Mouse (Mus musculus) neutrophil, adult 65 days (primary cell): ENCODE results near the gene Sarm1. TPM values are rescaled to one million over a fixed set of nuclear protein-coding genes. Genes with fewer than 3 reads are reported as not detected.

Experiments used
- total RNA-seq: library from RNA; stranded (reverse); gene quantifications from 2 replicates; pipeline ENCODE4 v1.2.4, GENCODE M21; 2023

Sarm1 gene
- 0.09 and 0.60 TPM in 2 replicates for total RNA-seq

DNA sequence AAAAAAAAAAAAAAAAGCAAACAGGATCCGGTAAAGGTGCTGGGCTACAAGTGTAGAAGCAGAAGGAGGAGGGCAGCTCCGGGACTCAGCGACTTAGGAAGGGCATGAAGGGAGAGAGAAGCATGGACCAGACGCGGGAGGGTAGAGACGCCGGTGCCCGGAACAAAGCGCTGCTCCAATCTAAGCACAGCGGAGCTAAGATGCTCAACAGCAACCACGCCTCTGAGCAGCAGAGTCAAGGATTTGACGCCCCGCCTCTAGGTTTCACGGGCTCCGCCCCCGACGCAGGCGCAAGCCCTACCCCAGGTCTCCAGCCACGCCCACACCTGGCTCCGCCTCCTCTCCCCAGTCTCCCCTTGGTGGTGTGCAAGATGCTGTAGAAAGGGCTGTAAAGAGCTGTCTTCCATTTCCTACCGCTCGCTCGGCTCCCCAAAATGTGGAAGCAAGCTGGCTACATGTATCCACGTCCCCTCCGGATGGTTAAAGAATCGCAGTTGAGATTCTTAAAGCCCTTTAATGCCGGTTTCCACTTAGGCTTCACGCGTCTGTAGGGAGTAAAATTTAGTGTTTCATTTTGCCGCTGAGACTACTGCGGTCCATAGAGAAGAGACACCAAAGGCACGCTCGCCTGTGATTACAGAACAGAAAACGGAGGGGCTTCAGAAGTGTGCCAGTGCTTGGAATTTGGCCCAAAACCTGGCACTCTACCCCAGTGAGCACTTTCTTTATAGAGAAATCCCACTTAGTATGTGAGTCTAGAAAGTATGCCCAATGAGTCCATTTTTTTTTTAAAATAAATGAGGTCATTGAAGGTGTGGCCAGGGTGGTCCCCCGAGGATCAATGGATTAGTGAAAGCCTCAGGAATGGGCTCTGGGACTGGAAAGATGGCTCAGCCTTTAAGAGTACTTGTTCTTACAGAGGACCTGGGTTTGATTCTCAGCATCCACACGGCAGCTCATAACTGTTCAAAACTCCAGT lies at the start of gene Sarm1:
Gene Sarm1 (minus strand): TSS at position 211 of the 979 bp plus-strand sequence.

DNA sequence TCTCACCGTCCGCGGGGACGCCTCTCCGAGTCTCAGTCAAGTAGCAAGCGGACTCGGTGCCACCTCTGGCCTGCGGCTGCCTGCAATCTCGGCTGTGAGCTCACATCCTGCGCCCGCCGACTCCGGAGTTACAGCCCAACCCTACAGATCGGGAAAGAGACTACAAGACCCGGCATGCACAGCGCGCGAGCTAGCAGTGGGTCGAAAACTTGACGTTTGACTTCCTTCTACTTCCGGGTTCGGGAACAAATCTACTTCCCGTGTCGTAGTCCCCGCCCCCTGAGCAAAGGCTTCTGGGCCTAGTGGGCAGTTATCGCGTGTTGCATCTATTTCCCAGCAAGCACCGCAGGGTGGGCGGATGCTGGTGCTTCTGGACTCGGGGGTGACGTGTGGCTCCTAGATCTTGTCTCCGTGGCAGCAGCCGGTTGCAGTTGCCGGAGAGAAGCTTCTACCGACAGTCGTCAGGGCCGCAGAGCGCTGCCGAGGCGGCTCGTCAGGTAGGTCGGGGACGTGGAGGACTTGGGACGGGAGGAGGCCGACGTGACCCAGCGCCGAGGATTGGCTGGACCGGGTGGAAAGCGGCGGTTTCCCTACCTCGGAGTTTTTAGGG lies 38.6 kb upstream of the Sarm1 start, which contains the start of the genes Tnfaip1 and Ift20:
Gene Tnfaip1 (minus strand): TSS at position 253 of the 610 bp plus-strand sequence.
Gene Ift20 (plus strand): TSS at position 282 of the 610 bp plus-strand sequence.

GRCm38 (mm10) chr11:78512025-78512957 lies 14.7 kb upstream of the Sarm1 start, which contains the start of the genes Tmem199 and Poldip2:
Tmem199 (minus strand) TSS chr11:78512172.
Poldip2 (plus strand) TSS chr11:78512193.

GRCm38 (mm10) chr11:78502909-78503650 lies 5.5 kb upstream of the Sarm1 start, which contains the start of gene Sebox:
Sebox (plus strand) TSS chr11:78503447.

DNA sequence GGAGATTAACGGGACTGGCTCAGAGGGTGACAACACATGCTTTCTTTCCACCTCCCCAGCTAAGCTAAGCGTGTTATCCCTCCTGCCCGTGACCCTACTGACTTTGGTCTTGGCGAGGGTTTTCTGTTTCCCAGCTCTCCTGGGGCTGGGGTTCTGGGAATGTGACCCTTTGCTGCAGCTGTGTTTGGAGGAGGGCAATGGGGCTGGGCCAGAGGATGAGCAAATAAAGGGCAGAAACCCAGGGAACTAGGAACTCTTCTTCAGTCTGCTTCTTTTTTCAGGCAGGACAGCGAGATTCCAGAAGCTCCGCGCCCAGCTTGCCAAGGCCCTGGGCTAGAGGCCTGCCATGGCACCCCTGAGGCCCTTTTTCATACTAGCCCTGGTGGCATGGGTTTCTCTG lies 1.4 kb upstream of the Sarm1 start, which contains the start of gene Vtn:
Gene Vtn (plus strand): TSS at position 88 of the 400 bp plus-strand sequence.

GRCm38 (mm10) chr11:78465568-78466180 lies 31.9 kb downstream of the Sarm1 start, which contains the start of gene Slc46a1:
Slc46a1 (plus strand) TSS chr11:78465697.

Other genes with a start within 250 kb of the Sarm1 start
- 45.5 and 59.1 TPM in 2 replicates for gene 2610507B11Rik, start 236.0 kb downstream of the Sarm1 start, total RNA-seq
- gene BC030499, start 206.9 kb downstream of the Sarm1 start, total RNA-seq: not detected in 2 replicates
- 61.2 and 103 TPM in 2 replicates for gene Spag5, start 196.2 kb downstream of the Sarm1 start, total RNA-seq
- 2.1 and 2.5 TPM in 2 replicates for gene Aldoc, start 174.8 kb downstream of the Sarm1 start, total RNA-seq
- gene Pigs, start 169.3 kb downstream of the Sarm1 start, total RNA-seq: 34.3 and 40.8 TPM in 2 replicates
- 115 and 123 TPM in 2 replicates for gene Unc119, start 154.3 kb downstream of the Sarm1 start, total RNA-seq
- gene Foxn1, start 111.2 kb downstream of the Sarm1 start, total RNA-seq: not detected in 2 replicates
- not detected in 2 replicates for gene Slc13a2, start 75.5 kb downstream of the Sarm1 start, total RNA-seq
- gene Slc46a1, start 32.1 kb downstream of the Sarm1 start, total RNA-seq: 0.47 and 0.86 TPM in 2 replicates
- gene Vtn, start 1.3 kb upstream of the Sarm1 start, total RNA-seq: not detected in 2 replicates
- gene Sebox, start 5.7 kb upstream of the Sarm1 start, total RNA-seq: not detected in 2 replicates
- 12.7 and 18.9 TPM in 2 replicates for gene Tmem199, start 14.4 kb upstream of the Sarm1 start, total RNA-seq
- 14.5 and 18.5 TPM in 2 replicates for gene Poldip2, start 14.4 kb upstream of the Sarm1 start, total RNA-seq
- gene Tnfaip1, start 38.6 kb upstream of the Sarm1 start, total RNA-seq: 6.4 and 8.4 TPM in 2 replicates
- 24.9 and 28.1 TPM in 2 replicates for gene Ift20, start 38.6 kb upstream of the Sarm1 start, total RNA-seq
- gene Tmem97, start 53.0 kb upstream of the Sarm1 start, total RNA-seq: 7.9 and 9.4 TPM in 2 replicates
- gene Nlk, start 199.6 kb upstream of the Sarm1 start, total RNA-seq: 13.5 and 17.3 TPM in 2 replicates